Comparison of ENCODE assay signal across 7 mouse cellular contexts in genomic region chr2:132316041-132316808, GRCm38 (mm10). TPM values are rescaled to one million over a fixed set of nuclear protein-coding genes. Genes with fewer than 3 reads are reported as not detected.
DNase-seq lines count a peak whose midpoint lies in the region; ATAC-seq and TF ChIP-seq lines count a peak whose summit lies in the region.

No protein-coding gene starts in this region.

- H3K36me3 ChIP-seq in hindbrain, embryonic 14.5 days (replicated peaks; ENCODE audit: control insufficient read depth, insufficient read depth), result no peaks in the 10 kb centered on the region

- H3K27ac ChIP-seq in cerebellum, adult 2 months (ENCODE audit: insufficient read depth, low read length), result no peak overlapping the region
- H3K27ac ChIP-seq in hindbrain, embryonic 14.5 days, result no peak overlapping the region

- no peaks in the 10 kb centered on the region for H3K4me1 ChIP-seq in cerebellum, adult 2 months (ENCODE audit: control insufficient read depth, insufficient read depth, low read length)
- no peaks in the 10 kb centered on the region for H3K4me1 ChIP-seq in hindbrain, embryonic 14.5 days (replicated peaks; ENCODE audit: control insufficient read depth, insufficient read depth, low read length)

- TF ChIP-seq CTCF in cerebellum, adult 2 months (IDR thresholded peaks at IDR 0.05; ENCODE audit: borderline replicate concordance, insufficient read depth, low read depth, low read length), result peak; percentile 99

- H3K27me3 ChIP-seq in cerebellum, adult 2 months (ENCODE audit: control insufficient read depth, insufficient read depth, low read length), result no peaks in the 10 kb centered on the region
- H3K27me3 ChIP-seq in hindbrain, embryonic 14.5 days (ENCODE audit: control insufficient read depth, insufficient read depth, low read length), result no peaks in the 10 kb centered on the region

- no peak overlapping the region for H3K4me2 ChIP-seq in hindbrain, embryonic 14.5 days (replicated peaks)

- no peaks in the 10 kb centered on the region for H3K9me3 ChIP-seq in hindbrain, embryonic 14.5 days (ENCODE audit: control insufficient read depth, low read length)

- peak; percentile 48 for DNase-seq in T-cell, adult 2 months (ENCODE audit: low spot score)
- peak; percentile 72 to 76 for DNase-seq in cerebellum, adult 2 months
- peak; percentile 69 for DNase-seq in forelimb bud, embryonic 11.5 days (ENCODE audit: low read depth, low spot score)
- peak; percentile 88 for DNase-seq in hindbrain, embryonic 14.5 days (ENCODE audit: low spot score)
- peak; percentile 56 to 83 for DNase-seq in layer of hippocampus, postnatal 14 days (ENCODE audit: low spot score in 2 of 2)
- DNase-seq in right cerebral cortex, postnatal 14 days, result peak; percentile 66

- ATAC-seq in hindbrain, embryonic 14.5 days (ENCODE audit: low FRiP score), result peak; percentile 79
- ATAC-seq in megakaryocyte, adult 5-6 weeks (ENCODE audit: poor library complexity, severe bottlenecking), result peak; percentile 97

- no peak overlapping the region for H3K4me3 ChIP-seq in cerebellum, adult 2 months (replicated peaks; ENCODE audit: insufficient read depth, low read depth, low read length)
- H3K4me3 ChIP-seq in hindbrain, embryonic 14.5 days (replicated peaks; ENCODE audit: low read length), result no peak overlapping the region

- no peak overlapping the region for H3K9ac ChIP-seq in hindbrain, embryonic 14.5 days

- no peak for TF ChIP-seq POLR2A in cerebellum, adult 2 months (IDR thresholded peaks at IDR 0.05; ENCODE audit: borderline replicate concordance, insufficient read depth, low read length)

- 45% methylated on average over 8 of the region's 8 CpGs for WGBS in cerebellum, adult 2 months
- WGBS in hindbrain, embryonic 14.5 days, result 39% methylated on average over 8 of the region's 8 CpGs

RNA-seq across cellular contexts. Expression of gene Cds2, which starts 53.3 kb away (rescaled TPM):
- 152 and 155 TPM in 2 replicates for polyA plus RNA-seq in cerebellum, adult 2 months (2012; rRNA removed)
- 57.2 and 59.9 TPM in 2 replicates for polyA plus RNA-seq in hindbrain, embryonic 14.5 days (2014; fragmentation: Nextera tagmentation; extraction: Ambion mirVana)
- 100 to 1,000 TPM; 194 to 204 TPM for total RNA-seq in layer of hippocampus, postnatal 14 days (2021)
- total RNA-seq in megakaryocyte, adult 5-6 weeks (2015), result 17.9 and 32.0 TPM in 2 replicates
- total RNA-seq in megakaryocyte, adult 5-6 weeks (2017), result 24.4 and 26.3 TPM in 2 replicates

Comparison
In these comparisons a context has a peak if more than half of its experiments do, and no peak if none do; other contexts are left out.
1. RNA of gene Cds2, which starts 53.3 kb away (total RNA-seq): 194 to 204 TPM in layer of hippocampus, postnatal 14 days; 17.9 to 32.0 TPM in megakaryocyte, adult 5-6 weeks; every median in the first group is over 4 times any median in the second.
2. Peak in every context shown above with its lines, with median percentiles within 50 percentile points of each other: DNase-seq.